Mouse (Mus musculus) lung, adult 2 months (tissue): ENCODE data around the gene Tbc1d12.

Experiments
- CTCF ChIP-seq: fragments of 200-500 bp; IDR thresholded peaks from 2 replicates; pipeline ENCODE4 v1.5.1; 2011; ENCODE audit warnings: mild to moderate bottlenecking, low read length, control low read depth; ENCODE audit not compliant: insufficient read depth
- POLR2A ChIP-seq: fragments of 200-500 bp; IDR thresholded peaks from 2 replicates; pipeline ENCODE4 v1.6.1; 2011; ENCODE audit warnings: low read depth, mild to moderate bottlenecking, control low read depth, low read length, borderline replicate concordance; ENCODE audit errors: extremely low read depth

GRCm38 (mm10) chr19:38836084-38836437, 318 bp upstream of the Tbc1d12 start:
- TF ChIP-seq POLR2A: no peak
- no peak for TF ChIP-seq CTCF
